26 mouse cellular contexts compared by ENCODE assay signal in genomic region chr19:55569114-55569513, GRCm38 (mm10).
A peak's percentile ranks its signal among the peaks of the same experiment; 100 is the strongest.
DNase-seq lines count a peak whose midpoint lies in the region; ATAC-seq and TF ChIP-seq lines count a peak whose summit lies in the region.
"Had no signal": no experiment of that assay in that cellular context is flagged by ENCODE, and none has a peak within 500 bp of the region (broad histone marks: within the 10 kb centered on the region; RNA-seq: fewer than 3 reads in every experiment).

No protein-coding gene starts in this region.

- no peak overlapping the region for H3K4me3 ChIP-seq in heart, embryonic 12.5 days
- no peak overlapping the region for H3K4me3 ChIP-seq in heart, adult 2 months
- no peak overlapping the region for H3K4me3 ChIP-seq in heart, embryonic 15.5 days
- H3K4me3 ChIP-seq in MEL (ENCODE audit: control insufficient read depth in 1 of 2, insufficient read depth in 1 of 2, low read depth in 2 of 2, low read length in 2 of 2) = no peak overlapping the region
- no peak overlapping the region for H3K4me3 ChIP-seq in midbrain, postnatal 0 days (ENCODE audit: low read depth, low read length)
- H3K4me3 ChIP-seq: embryonic facial prominence, embryonic 10.5 days; embryonic facial prominence, embryonic 13.5 days; erythroblast, embryonic 14.5 days; forebrain, embryonic 12.5 days; forebrain, embryonic 15.5 days; hindbrain, embryonic 12.5 days; hindbrain, embryonic 15.5 days had no signal

- intact Hi-C loops in heart, adult 2 months (cut with DNase I) = loop anchor here (5.0 kb wide), 1 partner anchor 73 kb away; no protein-coding TSS in a partner anchor
- intact Hi-C loops in heart, postnatal 36 days (cut with DNase I) = no loop called here

- WGBS in heart, embryonic 12.5 days = 10% methylated on average over 7 of the region's 7 CpGs
- 39% methylated on average over 7 of the region's 7 CpGs for WGBS in heart, adult 2 months
- 26% methylated on average over 7 of the region's 7 CpGs for WGBS in heart, embryonic 15.5 days
- 90% methylated on average over 7 of the region's 7 CpGs for WGBS in midbrain, postnatal 0 days

- no peak for TF ChIP-seq POLR2A in heart, adult 2 months (IDR thresholded peaks at IDR 0.05; ENCODE audit: insufficient read depth, low read depth, low read length)
- no peak for TF ChIP-seq POLR2A in MEL (IDR thresholded peaks at IDR 0.05; ENCODE audit: control insufficient read depth in 1 of 2, insufficient read depth in 1 of 2, low read depth in 1 of 2, low read length in 2 of 2, poor library complexity in 1 of 2)

- no peaks in the 10 kb centered on the region for H3K27me3 ChIP-seq in heart, embryonic 12.5 days (replicated peaks)
- H3K27me3 ChIP-seq in heart, adult 2 months (ENCODE audit: control insufficient read depth, insufficient read depth, low read length) = no peaks in the 10 kb centered on the region
- H3K27me3 ChIP-seq in heart, embryonic 15.5 days = no peaks in the 10 kb centered on the region
- no peaks in the 10 kb centered on the region for H3K27me3 ChIP-seq in MEL (ENCODE audit: control insufficient read depth in 1 of 2, insufficient read depth in 2 of 2, low read length in 2 of 2)
- H3K27me3 ChIP-seq in midbrain, postnatal 0 days (ENCODE audit: insufficient read depth, low read length) = no peaks in the 10 kb centered on the region
- H3K27me3 ChIP-seq: forebrain, embryonic 15.5 days had no signal

- no peaks in the 10 kb centered on the region for H3K36me3 ChIP-seq in heart, embryonic 12.5 days
- H3K36me3 ChIP-seq in heart, adult 2 months (ENCODE audit: control insufficient read depth, insufficient read depth, low read length) = no peaks in the 10 kb centered on the region
- H3K36me3 ChIP-seq in heart, embryonic 15.5 days = no peaks in the 10 kb centered on the region
- peaks cover 0 to 37% of the 10 kb centered on the region in 2 experiments; a peak in 2 of 4 replicates for H3K36me3 ChIP-seq in MEL (ENCODE audit: control insufficient read depth in 1 of 2, insufficient read depth in 2 of 2, low read length in 2 of 2)
- no peaks in the 10 kb centered on the region for H3K36me3 ChIP-seq in midbrain, postnatal 0 days (ENCODE audit: insufficient read depth, low read length)
- H3K36me3 ChIP-seq: embryonic facial prominence, embryonic 10.5 days; embryonic facial prominence, embryonic 13.5 days; forebrain, embryonic 12.5 days; forebrain, embryonic 15.5 days; hindbrain, embryonic 12.5 days; hindbrain, embryonic 15.5 days had no signal

- TF ChIP-seq RAD21 in MEL (IDR thresholded peaks at IDR 0.05; ENCODE audit: low read depth, low read length) = no peak

- no peaks in the 10 kb centered on the region for H3K79me2 ChIP-seq in heart, adult 2 months (replicated peaks; ENCODE audit: control insufficient read depth, insufficient read depth, low read length)
- no peaks in the 10 kb centered on the region for H3K79me2 ChIP-seq in MEL (ENCODE audit: control insufficient read depth, insufficient read depth, low read length, poor library complexity)

- TF ChIP-seq EP300 in heart, adult 2 months (IDR thresholded peaks at IDR 0.05; ENCODE audit: insufficient read depth, low read depth, low read length) = no peak
- peak; percentile 41 to 62 for TF ChIP-seq EP300 in MEL (IDR thresholded peaks at IDR 0.05; ENCODE audit: low read depth in 1 of 2, low read length in 2 of 2)

- H3K4me2 ChIP-seq in heart, embryonic 12.5 days = no peak overlapping the region
- H3K4me2 ChIP-seq in heart, embryonic 15.5 days = no peak overlapping the region
- H3K4me2 ChIP-seq in midbrain, postnatal 0 days (ENCODE audit: low read depth, low read length, poor library complexity, severe bottlenecking) = no peak overlapping the region
- H3K4me2 ChIP-seq: embryonic facial prominence, embryonic 13.5 days; forebrain, embryonic 12.5 days; forebrain, embryonic 15.5 days; hindbrain, embryonic 12.5 days; hindbrain, embryonic 15.5 days had no signal

- DNase-seq in heart, adult 2 months = no peak
- no peak for DNase-seq in heart, postnatal 36 days
- peak; percentile 37 for DNase-seq in MEL (ENCODE audit: low read depth, low spot score)
- DNase-seq in midbrain, postnatal 0 days (ENCODE audit: low spot score) = no peak
- DNase-seq: adrenal gland, adult 8-10 months; adrenal gland, postnatal 25 days; cerebellum, adult 11-12 months; cerebellum, adult 8-10 months; cerebellum, postnatal 10 days; cerebellum, postnatal 36 days; embryo, embryonic 11 days; gastrocnemius, postnatal 25 days; heart, adult 18-20 months; kidney, adult 2 months had no signal

- no peak overlapping the region for H3K27ac ChIP-seq in heart, embryonic 12.5 days (ENCODE audit: poor library complexity, severe bottlenecking)
- H3K27ac ChIP-seq in heart, adult 2 months = no peak overlapping the region
- H3K27ac ChIP-seq in heart, embryonic 15.5 days = peak overlapping the region; percentile 29
- H3K27ac ChIP-seq in MEL (ENCODE audit: control insufficient read depth, low read depth, low read length) = no peak overlapping the region
- no peak overlapping the region for H3K27ac ChIP-seq in midbrain, postnatal 0 days (ENCODE audit: low read depth, low read length)
- H3K27ac ChIP-seq: embryonic facial prominence, embryonic 10.5 days; embryonic facial prominence, embryonic 13.5 days; forebrain, embryonic 12.5 days; forebrain, embryonic 15.5 days; hindbrain, embryonic 12.5 days; hindbrain, embryonic 15.5 days had no signal

- no peak overlapping the region for H3K9ac ChIP-seq in heart, embryonic 12.5 days
- no peak overlapping the region for H3K9ac ChIP-seq in heart, adult 2 months (ENCODE audit: low read depth, low read length)
- no peak overlapping the region for H3K9ac ChIP-seq in heart, embryonic 15.5 days
- H3K9ac ChIP-seq in MEL (ENCODE audit: control insufficient read depth, low read depth, low read length, poor library complexity, severe bottlenecking) = no peak overlapping the region
- H3K9ac ChIP-seq in midbrain, postnatal 0 days (replicated peaks; ENCODE audit: low read length, poor library complexity, severe bottlenecking) = no peak overlapping the region
- H3K9ac ChIP-seq: embryonic facial prominence, embryonic 13.5 days; forebrain, embryonic 12.5 days; forebrain, embryonic 15.5 days; hindbrain, embryonic 12.5 days; hindbrain, embryonic 15.5 days had no signal

- H3K4me1 ChIP-seq in heart, embryonic 12.5 days (replicated peaks) = peaks cover 77% of the 10 kb centered on the region
- peaks cover 10% of the 10 kb centered on the region for H3K4me1 ChIP-seq in heart, adult 2 months (ENCODE audit: control insufficient read depth, insufficient read depth, low read length)
- peaks cover 50% of the 10 kb centered on the region for H3K4me1 ChIP-seq in heart, embryonic 15.5 days (replicated peaks)
- peaks cover 17 to 32% of the 10 kb centered on the region in 2 experiments for H3K4me1 ChIP-seq in MEL (ENCODE audit: control insufficient read depth in 1 of 2, insufficient read depth in 2 of 2, low read length in 2 of 2)
- H3K4me1 ChIP-seq in midbrain, postnatal 0 days (ENCODE audit: insufficient read depth, low read length) = no peaks in the 10 kb centered on the region
- H3K4me1 ChIP-seq: forebrain, embryonic 12.5 days; forebrain, embryonic 15.5 days had no signal

- H3K9me3 ChIP-seq in heart, embryonic 12.5 days (replicated peaks) = no peaks in the 10 kb centered on the region
- no peaks in the 10 kb centered on the region for H3K9me3 ChIP-seq in heart, embryonic 15.5 days (replicated peaks)
- H3K9me3 ChIP-seq in MEL (replicated peaks; ENCODE audit: insufficient read depth, low read length) = no peaks in the 10 kb centered on the region
- H3K9me3 ChIP-seq in midbrain, postnatal 0 days (ENCODE audit: low read length) = no peaks in the 10 kb centered on the region
- H3K9me3 ChIP-seq: embryonic facial prominence, embryonic 10.5 days; embryonic facial prominence, embryonic 13.5 days; forebrain, embryonic 12.5 days; forebrain, embryonic 15.5 days; hindbrain, embryonic 12.5 days; hindbrain, embryonic 15.5 days had no signal

- ATAC-seq in heart, embryonic 12.5 days (ENCODE audit: insufficient number of reproducible peaks, low FRiP score) = peak; percentile 37; the same call in 1 of the 2 replicates
- ATAC-seq in heart, embryonic 15.5 days (replicated peaks; ENCODE audit: insufficient number of reproducible peaks, insufficient read depth, low FRiP score, low read depth) = no peak
- no peak for ATAC-seq in midbrain, postnatal 0 days (ENCODE audit: low FRiP score)
- ATAC-seq: activated CD4-positive, CD25-positive, alpha-beta regulatory T cell, adult 4 months; CD4-positive, CD25-positive, alpha-beta regulatory T cell, adult 4 months; forebrain, embryonic 15.5 days; intestine, postnatal 0 days had no signal

- TF ChIP-seq CTCF in heart, adult 2 months (IDR thresholded peaks at IDR 0.05) = no peak
- no peak for TF ChIP-seq CTCF in MEL (IDR thresholded peaks at IDR 0.05 in 2 of 3, conservative IDR thresholded peaks at IDR 0.05 in 1 of 3; ENCODE audit: control insufficient read depth in 1 of 3, insufficient read depth in 1 of 3, low read depth in 2 of 3, low read length in 3 of 3, poor library complexity in 1 of 3, severe bottlenecking in 1 of 3)
- no peak for TF ChIP-seq CTCF in midbrain, postnatal 0 days (IDR thresholded peaks at IDR 0.05)

TF ChIP-seq in MEL, 35 proteins besides CTCF, POLR2A, EP300 and RAD21:
- peak; percentile 78 for TF ChIP-seq RCOR1 (IDR thresholded peaks at IDR 0.05; ENCODE audit: low read depth, low read length)
- TF ChIP-seq ETS1 (IDR thresholded peaks at IDR 0.05; ENCODE audit: low read depth, low read length) = peak; percentile 25; the same call in 1 of the 2 replicates
- TF ChIP-seq GATA1 (IDR thresholded peaks at IDR 0.05; ENCODE audit: low read depth, low read length) = peak; percentile 49; the same call in 1 of the 2 replicates
- TF ChIP-seq MAX (IDR thresholded peaks at IDR 0.05; ENCODE audit: low read length) = no peak
- no peak for TF ChIP-seq NRF1 (IDR thresholded peaks at IDR 0.05; ENCODE audit: insufficient read depth, low read depth, low read length, poor library complexity, severe bottlenecking)
